Mouse (Mus musculus): ENCODE measurements around the gene Dnaic1. TPM values are rescaled to one million over a fixed set of nuclear protein-coding genes. Genes with fewer than 3 reads are reported as not detected.
A peak's percentile ranks its signal among the peaks of the same experiment; 100 is the strongest.

Dnaic1 gene
- total and polyA plus RNA-seq, 2 experiments from 2014 or later: 2.8 to 4.9 TPM

DNA sequence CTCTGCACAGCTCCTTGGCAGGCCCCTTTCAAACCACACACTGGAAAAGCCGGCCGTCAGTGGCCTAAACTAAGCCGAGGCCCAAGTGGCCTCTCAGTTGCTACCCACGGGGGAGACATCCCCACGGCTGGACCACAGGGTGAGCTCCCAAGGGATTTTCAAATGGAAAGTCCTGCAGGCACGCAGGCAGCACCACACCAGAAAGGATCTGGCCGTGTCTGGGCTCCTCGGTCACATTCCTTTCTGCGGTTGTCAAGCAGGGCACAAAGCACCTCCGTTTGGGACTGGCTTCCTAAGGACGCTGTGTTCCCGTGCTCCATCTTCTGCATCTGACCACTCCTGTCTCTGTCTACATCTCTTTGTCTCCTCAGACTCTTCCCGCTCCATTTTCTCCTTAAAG is 42.5 kb upstream of the Dnaic1 start:
- ATAC-seq (0 out of 2 replicates have a peak, but pooled peaks have one; percentile 7), DNase-seq (peak; percentile 16)
- Histone ChIP-seq H3K4me1 (ENCODE audit: insufficient read depth) (peaks cover 8% of the 10 kb centered on the region), H3K36me3 (ENCODE audit: insufficient read depth) (peaks cover 2% of the 10 kb centered on the region; the same call in 1 of the 2 replicates), H3K27ac (ENCODE audit: low read depth, low read length) (no peak overlapping the region; the same call in 1 of the 2 replicates), H3K9ac (0 out of 2 replicates have a peak overlapping the region, but pooled peaks have one; percentile 6), H3K4me2 (ENCODE audit: low read depth) (no peak overlapping the region), H3K9me3 (ENCODE audit: low read length) (no peaks in the 10 kb centered on the region), H3K4me3 (ENCODE audit: low read depth, low read length) (no peak overlapping the region), H3K27me3 (ENCODE audit: insufficient read depth, low read length) (no peaks in the 10 kb centered on the region)
- no peak for TF ChIP-seq CTCF (IDR thresholded peaks at IDR 0.05; ENCODE audit: low read depth)
- WGBS: 18% methylated on average over 13 of the region's 13 CpGs

DNA sequence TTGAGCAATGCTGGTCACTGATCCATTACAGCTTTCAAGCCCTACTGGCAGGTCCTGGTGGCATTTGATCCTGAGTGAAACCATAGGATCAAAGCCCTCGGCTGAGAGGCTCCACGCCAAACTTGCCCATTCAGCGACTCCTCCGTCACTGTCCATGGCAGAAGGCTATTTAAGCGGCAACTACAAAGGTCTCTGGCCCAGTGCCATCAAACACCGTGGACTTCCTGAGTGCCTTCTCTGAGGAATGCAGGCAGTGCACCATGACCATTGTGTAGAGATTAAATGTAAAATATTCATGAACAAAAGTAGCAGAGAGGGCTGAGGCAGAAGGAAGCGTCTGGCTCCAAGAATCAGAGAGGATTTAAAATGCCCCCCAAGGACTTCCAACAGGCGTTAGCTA is 41.6 kb upstream of the Dnaic1 start:
- H3K27ac ChIP-seq (ENCODE audit: low read depth, low read length): no peak overlapping the region
- H3K4me2 ChIP-seq (ENCODE audit: low read depth): no peak overlapping the region
- H3K4me1 ChIP-seq (ENCODE audit: insufficient read depth): peaks cover 8% of the 10 kb centered on the region
- ATAC-seq: no peak
- H3K27me3 ChIP-seq (ENCODE audit: insufficient read depth, low read length): no peaks in the 10 kb centered on the region
- H3K9ac ChIP-seq: no peak overlapping the region
- DNase-seq: no peak
- H3K4me3 ChIP-seq (ENCODE audit: low read depth, low read length): no peak overlapping the region
- no peaks in the 10 kb centered on the region for H3K9me3 ChIP-seq (ENCODE audit: low read length)
- no peak for TF ChIP-seq CTCF (IDR thresholded peaks at IDR 0.05; ENCODE audit: low read depth)
- 20% methylated on average over 8 of the region's 8 CpGs for WGBS
- peaks cover 2% of the 10 kb centered on the region; the same call in 1 of the 2 replicates for H3K36me3 ChIP-seq (ENCODE audit: insufficient read depth)

DNA sequence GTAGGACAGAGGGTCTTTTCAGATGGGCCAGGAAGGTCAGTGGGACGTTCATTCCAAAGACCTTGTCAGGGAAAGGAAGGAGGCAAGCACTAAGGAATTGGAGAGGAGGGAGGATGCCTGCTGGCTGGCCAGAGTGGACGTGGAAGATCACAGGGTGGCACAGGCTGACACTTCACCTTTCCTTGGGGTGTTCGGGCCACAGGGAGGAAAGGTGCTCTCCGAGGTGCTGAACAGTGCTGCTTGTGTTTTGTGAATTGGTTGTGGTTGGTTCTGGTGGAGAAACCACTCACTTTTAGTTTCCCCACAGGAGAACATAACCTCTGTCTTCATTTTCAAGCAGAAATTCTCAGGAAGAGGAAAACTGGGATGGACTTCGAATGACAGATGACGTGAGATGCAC is 37.2 kb upstream of the Dnaic1 start:
- Histone ChIP-seq H3K27ac (ENCODE audit: low read depth, low read length) (no peak overlapping the region), H3K4me1 (ENCODE audit: insufficient read depth) (no peaks in the 10 kb centered on the region; the same call in 1 of the 2 replicates), H3K9me3 (ENCODE audit: low read length) (no peaks in the 10 kb centered on the region), H3K4me2 (ENCODE audit: low read depth) (no peak overlapping the region), H3K9ac (no peak overlapping the region), H3K27me3 (ENCODE audit: insufficient read depth, low read length) (no peaks in the 10 kb centered on the region), H3K4me3 (ENCODE audit: low read depth, low read length) (no peak overlapping the region), H3K36me3 (ENCODE audit: insufficient read depth) (no peaks in the 10 kb centered on the region)
- WGBS: 34% methylated on average over 6 of the region's 6 CpGs
- no peak for ATAC-seq
- no peak for TF ChIP-seq CTCF (IDR thresholded peaks at IDR 0.05; ENCODE audit: low read depth)
- DNase-seq: no peak

DNA sequence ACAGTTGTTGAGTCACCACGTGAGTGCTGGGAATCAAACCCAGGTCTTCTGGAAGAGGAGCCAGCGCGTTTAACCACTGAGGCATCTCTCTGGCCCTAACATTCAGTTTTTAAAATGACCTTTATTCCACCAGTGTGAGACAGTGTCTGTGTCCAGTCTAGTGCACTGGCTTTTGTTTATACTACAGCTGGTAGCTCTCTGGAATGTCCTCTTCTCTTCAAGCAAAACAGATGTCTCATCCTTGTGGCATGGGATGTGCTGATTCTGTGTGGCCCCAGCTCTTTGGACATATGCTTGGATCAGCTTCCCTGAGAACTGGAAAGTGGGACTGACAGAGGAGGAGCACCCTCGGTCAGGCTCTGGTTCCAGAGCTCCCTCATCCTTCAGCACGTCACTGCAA is 34.7 kb upstream of the Dnaic1 start:
- Histone ChIP-seq H3K4me1 (ENCODE audit: insufficient read depth) (no peaks in the 10 kb centered on the region; the same call in 1 of the 2 replicates), H3K9me3 (ENCODE audit: low read length) (no peaks in the 10 kb centered on the region), H3K36me3 (ENCODE audit: insufficient read depth) (no peaks in the 10 kb centered on the region), H3K9ac (no peak overlapping the region), H3K27ac (ENCODE audit: low read depth, low read length) (no peak overlapping the region), H3K4me2 (ENCODE audit: low read depth) (no peak overlapping the region), H3K4me3 (ENCODE audit: low read depth, low read length) (no peak overlapping the region), H3K27me3 (ENCODE audit: insufficient read depth, low read length) (no peaks in the 10 kb centered on the region)
- DNase-seq (no peak), ATAC-seq (no peak)
- WGBS: 87% methylated on average over 5 of the region's 5 CpGs
- no peak for TF ChIP-seq CTCF (IDR thresholded peaks at IDR 0.05; ENCODE audit: low read depth)

DNA sequence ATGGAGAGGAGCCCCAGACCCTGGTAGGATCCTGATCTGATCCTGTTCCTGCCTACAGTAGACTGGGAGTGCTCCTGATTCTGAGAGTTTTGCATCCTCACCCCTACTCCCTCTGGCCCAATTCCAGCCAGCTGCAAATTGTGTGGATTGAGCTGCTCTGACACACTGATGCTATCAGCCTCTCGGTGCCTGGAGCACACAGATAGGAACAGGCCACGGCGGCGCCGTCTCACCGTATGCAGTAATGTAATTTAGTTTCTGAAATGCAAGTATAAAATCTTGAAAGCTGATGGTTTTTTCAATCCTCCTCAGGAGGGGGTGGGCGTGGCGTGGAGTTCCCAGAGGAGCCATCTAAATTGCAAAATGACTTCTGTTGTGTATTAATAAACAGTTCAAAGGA is 27.4 kb upstream of the Dnaic1 start:
- H3K4me1 ChIP-seq (ENCODE audit: insufficient read depth): peaks cover 15% of the 10 kb centered on the region; the same call in 1 of the 2 replicates
- no peak for DNase-seq
- no peak for TF ChIP-seq CTCF (IDR thresholded peaks at IDR 0.05; ENCODE audit: low read depth)
- no peak overlapping the region for H3K27ac ChIP-seq (ENCODE audit: low read depth, low read length)
- WGBS: 74% methylated on average over 8 of the region's 8 CpGs
- H3K4me2 ChIP-seq (ENCODE audit: low read depth): no peak overlapping the region
- no peak overlapping the region for H3K9ac ChIP-seq
- H3K36me3 ChIP-seq (ENCODE audit: insufficient read depth): no peaks in the 10 kb centered on the region
- H3K4me3 ChIP-seq (ENCODE audit: low read depth, low read length): no peak overlapping the region
- ATAC-seq: no peak
- H3K9me3 ChIP-seq (ENCODE audit: low read length): no peaks in the 10 kb centered on the region
- no peaks in the 10 kb centered on the region for H3K27me3 ChIP-seq (ENCODE audit: insufficient read depth, low read length)

DNA sequence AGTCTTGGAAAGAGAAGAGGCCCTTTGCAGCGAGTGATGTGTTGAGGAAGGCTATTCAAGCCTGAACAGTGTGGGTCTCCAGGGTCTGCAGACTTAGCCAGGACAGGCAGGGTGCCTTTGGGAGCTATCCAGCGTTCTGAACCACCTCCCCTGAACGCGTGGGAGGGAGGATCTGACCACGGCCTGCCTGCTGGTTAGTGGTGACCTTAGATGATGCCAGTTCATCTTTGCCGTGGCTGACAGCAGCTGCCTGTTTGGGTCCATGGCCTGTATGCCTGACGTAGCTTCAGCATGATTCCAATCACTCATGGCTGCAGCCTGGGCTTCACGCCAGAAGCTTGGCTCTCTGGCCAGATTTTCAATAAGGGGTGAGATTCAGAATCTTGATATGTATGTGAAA is 23.6 kb upstream of the Dnaic1 start:
- Histone ChIP-seq H3K4me1 (ENCODE audit: insufficient read depth) (peaks cover 17% of the 10 kb centered on the region; the same call in 1 of the 2 replicates), H3K4me2 (ENCODE audit: low read depth) (no peak overlapping the region), H3K9ac (no peak overlapping the region), H3K27me3 (ENCODE audit: insufficient read depth, low read length) (no peaks in the 10 kb centered on the region), H3K27ac (ENCODE audit: low read depth, low read length) (no peak overlapping the region), H3K36me3 (ENCODE audit: insufficient read depth) (no peaks in the 10 kb centered on the region), H3K9me3 (ENCODE audit: low read length) (no peaks in the 10 kb centered on the region), H3K4me3 (ENCODE audit: low read depth, low read length) (no peak overlapping the region)
- 14% methylated on average over 8 of the region's 8 CpGs for WGBS
- no peak for ATAC-seq
- TF ChIP-seq CTCF (IDR thresholded peaks at IDR 0.05; ENCODE audit: low read depth): no peak
- DNase-seq: peak; percentile 35

DNA sequence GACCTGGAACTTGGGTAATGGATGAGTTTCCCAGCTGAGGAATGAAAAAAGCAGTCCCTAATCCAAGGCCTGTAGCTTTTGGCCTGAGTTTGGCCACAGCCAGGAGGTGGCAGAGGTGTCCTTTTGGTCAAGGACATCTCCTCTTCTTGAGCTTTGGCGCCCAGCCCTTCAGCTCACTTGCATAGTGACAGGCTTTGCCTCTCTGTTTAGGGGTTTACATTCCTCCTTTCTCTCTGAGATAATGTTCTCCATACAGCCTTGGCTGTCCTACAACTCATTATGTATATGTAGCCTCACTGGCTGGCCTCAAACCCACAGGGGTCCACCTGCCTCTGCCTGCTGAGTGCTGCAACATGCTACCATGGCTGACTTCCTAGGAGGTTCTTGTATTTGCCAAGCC is 22.5 kb upstream of the Dnaic1 start:
- Histone ChIP-seq H3K4me1 (ENCODE audit: insufficient read depth) (peaks cover 17% of the 10 kb centered on the region; the same call in 1 of the 2 replicates), H3K36me3 (ENCODE audit: insufficient read depth) (no peaks in the 10 kb centered on the region), H3K27ac (ENCODE audit: low read depth, low read length) (no peak overlapping the region), H3K27me3 (ENCODE audit: insufficient read depth, low read length) (no peaks in the 10 kb centered on the region), H3K4me2 (ENCODE audit: low read depth) (no peak overlapping the region), H3K9me3 (ENCODE audit: low read length) (no peaks in the 10 kb centered on the region), H3K9ac (no peak overlapping the region), H3K4me3 (ENCODE audit: low read depth, low read length) (no peak overlapping the region)
- ATAC-seq (no peak), DNase-seq (no peak)
- TF ChIP-seq CTCF (IDR thresholded peaks at IDR 0.05; ENCODE audit: low read depth): no peak
- 74% methylated on average over 1 of the region's 1 CpGs for WGBS

All from forebrain, postnatal 0 days (tissue).